In the genomic region with DNA sequence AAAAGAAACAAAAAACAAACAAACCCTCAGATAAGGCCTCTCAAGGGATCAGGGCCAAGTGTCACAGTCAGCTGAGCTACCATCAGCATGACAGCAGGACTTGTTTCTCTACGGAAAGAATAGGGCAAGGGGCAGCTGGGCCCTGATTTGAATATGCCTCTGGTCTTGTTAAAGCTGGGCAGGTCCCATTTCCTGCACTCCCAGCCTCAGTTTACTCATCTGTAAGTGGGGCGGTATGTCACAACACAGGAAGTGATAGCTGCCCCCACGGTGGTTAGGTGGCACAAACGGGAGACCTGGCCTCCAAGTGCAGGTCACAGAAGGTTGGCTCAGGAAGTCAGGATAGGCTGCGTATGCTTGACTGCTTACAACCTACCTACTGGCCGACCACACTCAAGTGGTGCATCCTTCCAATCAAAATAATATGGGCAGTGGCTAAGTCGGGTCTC, we compare ENCODE assay signal across 8 mouse cellular contexts. TPM values are rescaled to one million over a fixed set of nuclear protein-coding genes. Genes with fewer than 3 reads are reported as not detected.
DNase-seq lines count a peak whose midpoint lies in the region; ATAC-seq and TF ChIP-seq lines count a peak whose summit lies in the region.

No protein-coding gene starts in this region.

- WGBS in bone marrow, adult 2 months: 18% methylated on average over 7 of the region's 7 CpGs
- WGBS in heart, embryonic 16.5 days: 21% methylated on average over 7 of the region's 7 CpGs
- 34% methylated on average over 7 of the region's 7 CpGs for WGBS in midbrain, embryonic 11.5 days

- peaks cover 5% of the 10 kb centered on the region; the same call in 1 of the 2 replicates for H3K4me1 ChIP-seq in bone marrow, adult 2 months (ENCODE audit: control insufficient read depth, insufficient read depth, low read length)
- peaks cover 23% of the 10 kb centered on the region for H3K4me1 ChIP-seq in heart, embryonic 16.5 days (ENCODE audit: control insufficient read depth, insufficient read depth, low read length)
- H3K4me1 ChIP-seq in midbrain, embryonic 11.5 days (ENCODE audit: control insufficient read depth, insufficient read depth, low read length): peaks cover 7% of the 10 kb centered on the region; the same call in 1 of the 2 replicates

- peak overlapping the region; percentile 88 for H3K9ac ChIP-seq in heart, embryonic 16.5 days (ENCODE audit: low read length)
- peak overlapping the region; percentile 85 for H3K9ac ChIP-seq in midbrain, embryonic 11.5 days (ENCODE audit: low read length)

- intact Hi-C loops in left cerebral cortex, adult 2 months (cut with DNase I): loop anchor here (2.0 kb wide), 1 partner anchor 20 kb away; the partner anchor contains the start of gene Map2k3

- TF ChIP-seq CTCF in left cerebral cortex, adult 2 months (IDR thresholded peaks at IDR 0.05): no peak
- no peak for TF ChIP-seq CTCF in bone marrow, adult 2 months (IDR thresholded peaks at IDR 0.05; ENCODE audit: control insufficient read depth, insufficient read depth, low read length)

- no peak for DNase-seq in left cerebral cortex, adult 2 months (ENCODE audit: extremely low spot score in 1 of 2, low spot score in 2 of 2)
- DNase-seq in left cerebral cortex, adult 9 months (ENCODE audit: low spot score in 2 of 2): no peak
- DNase-seq in midbrain, embryonic 11.5 days (ENCODE audit: low spot score, missing footprints): no peak
- no peak for DNase-seq in right cerebral cortex, postnatal 4 days
- DNase-seq in layer of hippocampus, postnatal 25 days (ENCODE audit: extremely low spot score in 1 of 2, low spot score in 1 of 2): no peak

- H3K27me3 ChIP-seq in heart, embryonic 16.5 days (ENCODE audit: control insufficient read depth, insufficient read depth, low read length): no peaks in the 10 kb centered on the region
- H3K27me3 ChIP-seq in midbrain, embryonic 11.5 days (ENCODE audit: control insufficient read depth, insufficient read depth, low read length): no peaks in the 10 kb centered on the region

- ATAC-seq in heart, embryonic 16.5 days (replicated peaks; ENCODE audit: extremely low read depth, insufficient read depth, low FRiP score): no peak
- ATAC-seq in midbrain, embryonic 11.5 days (ENCODE audit: low FRiP score): no peak
- ATAC-seq in inflammation-experienced regulatory T-cells, adult 6 months: no peak

- H3K4me3 ChIP-seq in left cerebral cortex, adult 2 months: peak overlapping the region; percentile 98
- peak overlapping the region; percentile 85 for H3K4me3 ChIP-seq in bone marrow, adult 2 months (replicated peaks; ENCODE audit: control insufficient read depth, low read depth, low read length)
- peak overlapping the region; percentile 83 for H3K4me3 ChIP-seq in heart, embryonic 16.5 days (ENCODE audit: low read length)
- H3K4me3 ChIP-seq in midbrain, embryonic 11.5 days (ENCODE audit: low read depth, low read length): peak overlapping the region; percentile 92

- peak overlapping the region; percentile 92 for H3K4me2 ChIP-seq in heart, embryonic 16.5 days (ENCODE audit: low read depth, low read length)
- H3K4me2 ChIP-seq in midbrain, embryonic 11.5 days: peak overlapping the region; percentile 69

- no peaks in the 10 kb centered on the region for H3K36me3 ChIP-seq in heart, embryonic 16.5 days (ENCODE audit: control insufficient read depth, insufficient read depth)
- no peaks in the 10 kb centered on the region for H3K36me3 ChIP-seq in midbrain, embryonic 11.5 days (ENCODE audit: control insufficient read depth, insufficient read depth, low read length)

- H3K27ac ChIP-seq in left cerebral cortex, adult 2 months: peak overlapping the region; percentile 90; the same call in 1 of the 2 replicates
- H3K27ac ChIP-seq in bone marrow, adult 2 months (ENCODE audit: control insufficient read depth, insufficient read depth, low read depth, low read length, poor library complexity): peak overlapping the region; percentile 10; the same call in 1 of the 2 replicates
- no peak overlapping the region for H3K27ac ChIP-seq in heart, embryonic 16.5 days (ENCODE audit: low read length)
- H3K27ac ChIP-seq in midbrain, embryonic 11.5 days (ENCODE audit: low read depth, low read length): no peak overlapping the region

- TF ChIP-seq POLR2A in bone marrow, adult 2 months (IDR thresholded peaks at IDR 0.05; ENCODE audit: borderline replicate concordance, control insufficient read depth, low read depth, low read length): no peak

- H3K9me3 ChIP-seq in heart, embryonic 16.5 days (replicated peaks; ENCODE audit: control insufficient read depth, low read length): no peaks in the 10 kb centered on the region
- no peaks in the 10 kb centered on the region for H3K9me3 ChIP-seq in midbrain, embryonic 11.5 days (ENCODE audit: control insufficient read depth, low read length)

RNA-seq across cellular contexts. Expression of gene Natd1, which starts 2.0 kb away (rescaled TPM):
- 10 to 100 TPM; 10.1 to 11.3 TPM for total RNA-seq in left cerebral cortex, adult 2 months (2021)
- polyA plus RNA-seq in bone marrow, adult 2 months (2011; ENCODE audit: insufficient read depth, insufficient read length, low replicate concordance, missing spikeins): 6.6 and 9.1 TPM in 2 replicates
- 16.9 and 17.0 TPM in 2 replicates for polyA plus RNA-seq in heart, embryonic 16.5 days (2015; fragmentation: Nextera tagmentation; extraction: Ambion mirVana)
- 18.3 and 24.3 TPM in 2 replicates for polyA plus RNA-seq in midbrain, embryonic 11.5 days (2014; fragmentation: Nextera tagmentation; extraction: Ambion mirVana)
- 10 to 100 TPM; 12.7 to 12.9 TPM for total RNA-seq in layer of hippocampus, postnatal 25 days (2021)
- polyA plus RNA-seq in inflammation-experienced regulatory T-cells, adult 6 months (2017; shearing (Covaris generic)): 1 to 10 TPM; 5.4 to 6.7 (median 6.4) TPM

RNA-seq across cellular contexts. Expression of gene Map2k3, which starts 19.3 kb away (rescaled TPM):
- total RNA-seq in left cerebral cortex, adult 2 months (2021): 10 to 100 TPM; 18.4 to 23.6 TPM
- polyA plus RNA-seq in bone marrow, adult 2 months (2011; ENCODE audit: insufficient read depth, insufficient read length, low replicate concordance, missing spikeins): 68.0 and 74.9 TPM in 2 replicates
- polyA plus RNA-seq in heart, embryonic 16.5 days (2015; fragmentation: Nextera tagmentation; extraction: Ambion mirVana): 67.7 and 69.2 TPM in 2 replicates
- 34.2 and 37.4 TPM in 2 replicates for polyA plus RNA-seq in midbrain, embryonic 11.5 days (2014; fragmentation: Nextera tagmentation; extraction: Ambion mirVana)
- total RNA-seq in layer of hippocampus, postnatal 25 days (2021): 10 to 100 TPM; 12.4 to 13.4 TPM
- 100 to 1,000 TPM in 1 of 3 experiments, 10 to 100 TPM in 2; 46.2 to 121 (median 54.2) TPM for polyA plus RNA-seq in inflammation-experienced regulatory T-cells, adult 6 months (2017; shearing (Covaris generic))

RNA-seq across cellular contexts. Expression of gene Tmem11, which starts 33.5 kb away (rescaled TPM):
- 10 to 100 TPM; 28.8 to 31.0 TPM for total RNA-seq in left cerebral cortex, adult 2 months (2021)
- polyA plus RNA-seq in bone marrow, adult 2 months (2011; ENCODE audit: insufficient read depth, insufficient read length, low replicate concordance, missing spikeins): 17.5 and 25.7 TPM in 2 replicates
- polyA plus RNA-seq in heart, embryonic 16.5 days (2015; fragmentation: Nextera tagmentation; extraction: Ambion mirVana): 68.2 and 68.4 TPM in 2 replicates
- polyA plus RNA-seq in midbrain, embryonic 11.5 days (2014; fragmentation: Nextera tagmentation; extraction: Ambion mirVana): 60.2 and 67.2 TPM in 2 replicates
- 10 to 100 TPM; 24.9 to 29.7 TPM for total RNA-seq in layer of hippocampus, postnatal 25 days (2021)
- polyA plus RNA-seq in inflammation-experienced regulatory T-cells, adult 6 months (2017; shearing (Covaris generic)): 10 to 100 TPM; 22.8 to 30.3 (median 28.2) TPM

Comparison
In these comparisons a context has a peak if more than half of its experiments do, and no peak if none do; other contexts are left out.
1. H3K27ac ChIP-seq: peak in left cerebral cortex, adult 2 months (single experiment) and bone marrow, adult 2 months (single experiment); none in heart, embryonic 16.5 days (single experiment) and midbrain, embryonic 11.5 days (single experiment).
2. Peak in every context shown above with its lines, with median percentiles within 50 percentile points of each other: H3K4me3 ChIP-seq.